Mouse (Mus musculus) embryo, embryonic 11.5 days (tissue): Measurements from ENCODE around the gene Marveld1.
A peak's percentile ranks its signal among the peaks of the same experiment; 100 is the strongest.

Experiments used
- DNase-seq: peaks from one replicate; pipeline ENCODE4 v3.0.0-alpha.2; 2012; ENCODE audit warnings: low read depth, low spot score

Gene Marveld1

DNA sequence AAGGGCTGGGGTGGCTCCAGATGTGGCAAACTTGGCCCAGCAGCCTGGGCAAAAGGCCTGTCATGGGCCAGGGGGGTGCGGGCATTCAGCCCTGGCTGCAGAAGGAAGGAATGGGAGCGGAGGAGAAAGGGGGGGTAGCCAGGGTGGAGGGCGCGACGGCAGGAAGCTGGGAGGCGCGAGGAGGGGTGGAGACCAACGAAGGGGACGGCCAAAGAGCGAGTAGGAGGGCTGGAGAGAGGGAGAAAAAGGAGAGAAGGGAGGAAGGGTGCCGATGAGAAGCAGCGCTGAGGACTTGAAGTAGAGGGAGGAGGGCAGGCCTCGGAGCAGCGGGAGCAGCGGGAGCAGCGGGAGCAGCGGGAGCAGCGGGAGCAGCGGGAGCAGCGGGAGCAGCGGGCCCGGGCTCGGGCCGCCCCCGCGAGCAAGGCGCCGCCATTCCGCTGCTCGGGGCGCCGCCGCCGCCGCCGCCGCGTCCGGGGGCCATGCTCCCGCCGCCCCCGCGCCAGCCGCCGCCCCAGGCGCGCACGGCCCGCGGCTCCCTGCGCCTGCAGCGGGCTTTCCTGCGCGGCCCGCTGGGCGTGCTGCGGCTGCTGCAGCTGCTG, at the start of gene Marveld1:
TSS of gene Marveld1 (plus strand) at position 231 of the 599 bp plus-strand sequence.
- DNase-seq: no peak

DNA sequence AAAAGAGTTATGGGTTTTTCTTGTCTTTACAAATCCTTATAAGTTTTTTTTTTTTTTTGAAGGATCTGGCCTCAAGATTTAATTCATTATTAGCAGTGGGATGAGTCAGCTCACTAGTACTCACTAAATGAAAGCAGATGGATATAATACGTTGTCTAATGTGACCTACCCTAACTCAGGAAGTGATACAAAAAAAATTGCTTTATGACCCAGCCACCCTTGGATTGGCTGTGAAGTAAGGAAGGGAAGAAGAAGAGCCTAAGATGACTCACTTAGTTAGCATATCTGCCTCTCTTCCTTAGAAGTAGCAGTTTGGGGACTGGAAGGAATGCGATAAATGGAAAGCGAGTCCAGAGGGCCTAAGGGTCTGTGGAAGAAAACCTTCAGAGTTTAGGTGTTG, 47.8 kb upstream of the Marveld1 start:
- DNase-seq: no peak

DNA sequence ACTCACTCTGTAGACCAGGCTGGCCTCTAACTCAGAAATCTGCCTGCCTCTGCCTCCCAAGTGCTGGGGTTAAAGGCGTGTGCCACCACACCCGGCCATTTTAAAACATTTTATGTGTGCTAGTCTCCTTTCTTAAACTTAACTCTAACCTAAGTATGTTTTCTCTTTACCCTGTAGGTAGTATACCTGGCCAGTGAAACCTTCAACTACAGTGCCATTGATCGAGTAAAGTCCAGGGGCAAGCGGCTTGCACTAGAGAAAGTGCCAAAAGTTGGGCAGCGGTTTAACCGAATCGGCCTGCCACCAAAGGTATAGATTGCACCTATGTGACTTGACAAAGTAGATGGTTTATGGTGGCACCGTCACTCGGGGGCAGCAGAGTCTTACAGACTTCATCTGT, 42.5 kb upstream of the Marveld1 start:
- no peak for DNase-seq

DNA sequence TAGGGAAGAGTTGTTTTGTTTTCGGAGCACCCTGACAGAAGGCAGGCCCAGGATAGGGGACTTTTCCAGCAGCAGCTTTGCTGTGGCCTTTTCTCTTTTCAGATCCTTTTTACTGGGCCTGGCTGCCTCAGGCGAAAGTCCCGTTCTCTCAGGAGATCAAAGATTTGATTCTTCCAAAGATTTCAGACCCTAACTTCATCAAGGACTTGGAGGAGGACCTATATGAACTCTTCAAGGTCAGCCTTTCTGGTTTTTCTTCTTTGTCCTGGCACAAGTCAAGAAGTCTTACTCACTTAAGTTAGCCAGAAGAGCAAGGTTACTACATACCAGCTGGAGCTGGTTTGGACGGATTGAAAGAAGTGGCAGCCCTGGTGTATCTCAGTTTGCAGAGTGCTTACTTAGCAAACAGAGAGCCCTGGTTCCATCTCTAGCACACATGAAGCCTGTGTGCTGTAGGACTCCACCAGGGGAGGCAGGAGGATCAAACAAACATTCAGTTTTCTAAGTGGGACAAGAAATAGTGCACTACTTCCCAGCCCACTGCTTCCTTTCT, 31.3 kb upstream of the Marveld1 start:
- DNase-seq: no peak

DNA sequence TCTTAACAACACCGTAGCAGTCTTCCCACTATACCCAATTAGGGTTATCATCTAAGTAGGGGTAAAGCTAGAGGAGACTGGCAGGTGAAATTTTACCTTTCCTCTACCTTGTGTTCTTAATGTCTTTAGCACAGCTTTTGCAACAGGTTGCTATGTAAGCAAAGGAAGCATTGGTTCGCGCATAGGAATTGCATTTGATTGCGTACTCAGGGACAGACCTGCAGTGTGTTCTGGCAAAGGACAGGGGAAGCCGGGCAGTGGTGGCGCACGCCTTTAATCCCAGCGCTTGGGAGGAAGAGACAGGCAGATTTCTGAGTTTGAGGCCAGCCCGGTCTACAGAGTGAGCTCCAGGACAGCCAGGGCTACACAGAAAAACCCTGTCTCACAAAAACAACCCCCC, 29.1 kb upstream of the Marveld1 start:
- DNase-seq: no peak

DNA sequence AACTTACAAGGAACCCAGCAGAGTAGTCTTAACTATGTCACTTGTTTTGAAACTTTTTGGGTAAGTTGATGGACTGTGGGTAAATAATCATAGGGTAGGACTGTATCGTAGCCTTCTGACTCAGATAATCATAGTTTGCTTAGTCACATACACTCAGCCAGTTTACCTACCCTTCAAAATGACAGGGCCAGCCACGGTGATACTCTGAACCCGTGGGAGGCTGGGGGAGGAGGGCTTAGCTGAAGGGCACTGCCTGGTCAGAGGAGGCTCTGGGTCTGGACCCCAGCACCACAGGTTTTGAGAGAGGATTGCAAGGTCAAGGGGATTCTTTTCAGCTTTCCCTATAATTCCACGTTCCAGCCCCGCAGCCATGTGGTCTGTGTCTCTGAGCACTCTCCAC, 28.6 kb upstream of the Marveld1 start:
- DNase-seq: no peak

DNA sequence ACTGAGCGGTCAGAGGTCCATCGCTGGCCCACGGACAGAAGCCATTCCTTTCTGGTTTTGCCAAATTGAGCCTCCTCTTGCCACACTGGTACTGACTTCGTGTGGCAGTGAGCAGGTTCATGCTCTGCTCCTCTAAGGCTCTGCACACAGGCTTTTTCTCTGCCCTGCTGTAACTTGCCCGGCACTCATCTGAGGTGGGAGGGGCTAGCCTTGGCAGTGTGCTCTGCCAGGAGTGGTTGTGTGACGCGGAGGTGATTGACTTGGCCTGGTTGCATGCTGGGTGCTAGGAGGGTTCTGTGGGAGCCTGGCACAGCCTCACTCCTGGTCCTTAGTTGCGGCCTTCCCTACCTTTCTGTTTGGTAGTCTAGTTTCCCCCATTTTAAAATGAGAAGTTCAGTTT, 26.7 kb upstream of the Marveld1 start:
- no peak for DNase-seq

DNA sequence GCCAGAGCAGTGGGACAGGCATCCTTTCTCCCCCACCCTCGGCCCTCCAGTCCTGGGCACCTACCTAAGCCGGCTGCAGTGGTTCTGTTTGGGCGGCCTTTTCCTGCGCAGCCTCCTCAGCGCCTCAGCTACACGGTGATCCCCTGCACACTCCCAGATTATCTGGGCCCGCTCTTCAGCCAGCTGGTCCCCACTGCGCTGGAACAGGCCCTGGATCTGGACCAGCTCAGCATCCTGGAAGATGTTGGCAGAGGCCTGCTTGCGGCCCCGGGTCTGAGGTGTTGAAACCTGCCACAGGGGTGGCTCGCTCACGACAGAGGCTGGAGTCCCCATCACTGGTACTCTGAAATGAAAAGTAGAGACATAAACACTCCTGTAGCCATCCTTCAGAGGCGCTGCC, 22.5 kb upstream of the Marveld1 start:
- DNase-seq: no peak

DNA sequence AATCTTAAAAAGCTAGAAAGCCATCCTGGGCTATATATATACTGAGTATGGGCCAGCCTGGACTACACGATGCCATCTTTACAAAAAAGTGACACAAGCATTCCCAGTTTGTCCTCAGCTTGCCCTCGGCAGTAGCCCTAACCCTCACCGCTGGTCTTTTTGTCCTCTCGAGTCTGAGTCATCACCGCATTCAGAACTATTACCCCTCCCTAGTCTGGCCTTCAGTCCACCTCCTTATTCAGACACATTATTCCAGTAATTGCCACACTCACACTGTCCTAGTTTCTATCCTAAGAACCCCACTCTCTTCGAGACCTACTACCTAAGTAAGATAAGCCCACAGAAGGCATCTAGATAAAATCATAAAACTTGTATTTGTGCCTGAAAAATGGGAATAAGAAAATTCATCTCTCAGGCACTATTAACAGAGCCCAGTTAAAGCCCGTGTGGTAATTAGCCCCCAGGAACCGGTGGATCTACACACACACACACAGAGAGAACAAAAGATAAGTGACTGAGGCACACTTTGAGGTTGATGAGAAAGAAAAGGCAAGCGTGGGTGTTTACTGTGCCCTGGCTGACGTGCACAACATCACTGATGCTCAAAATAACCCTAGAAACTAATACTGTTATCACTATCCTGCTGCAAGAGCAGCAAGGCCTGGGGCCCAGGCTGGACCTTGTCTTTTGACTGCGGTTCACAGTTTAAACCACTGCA, 21.5 kb upstream of the Marveld1 start:
- DNase-seq: no peak

DNA sequence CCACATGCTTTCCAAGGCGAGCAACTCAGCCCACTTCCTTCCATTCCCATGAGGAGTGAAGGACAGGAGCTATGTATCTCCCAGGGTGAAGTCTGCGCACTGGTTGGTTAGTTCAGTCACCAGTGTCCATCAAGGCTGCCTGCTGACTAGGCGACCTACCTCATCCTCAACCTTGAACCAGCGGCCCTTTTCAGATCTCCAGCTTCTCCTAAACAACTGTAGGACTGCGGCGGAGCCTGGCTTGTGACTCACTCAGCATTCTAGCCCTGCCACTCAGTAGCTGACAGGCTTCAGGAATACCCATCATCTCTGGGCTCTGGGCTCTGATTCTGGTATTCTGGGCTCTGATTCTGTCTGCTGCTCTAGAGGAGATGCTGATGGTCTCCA, 21.0 kb upstream of the Marveld1 start:
- DNase-seq: no peak

DNA sequence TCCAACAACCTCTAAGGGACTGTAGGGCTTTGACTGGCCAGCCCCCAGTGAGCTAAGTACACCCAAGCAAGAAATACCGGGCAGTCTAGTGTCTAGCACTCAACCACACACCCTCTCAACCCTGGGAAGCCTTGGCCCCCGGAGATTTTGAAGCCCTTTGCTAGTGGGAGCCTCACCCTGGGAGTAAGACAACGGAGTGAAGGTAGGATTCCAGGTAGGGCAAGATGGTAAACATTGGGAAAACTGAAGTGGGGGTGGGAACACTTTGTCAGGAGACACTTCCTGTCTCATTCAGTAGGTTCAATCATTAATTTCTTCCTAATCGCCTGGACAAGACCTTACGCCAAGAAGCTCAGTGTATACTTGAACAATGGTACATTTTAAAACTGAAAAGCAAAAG, 20.2 kb upstream of the Marveld1 start:
- no peak for DNase-seq

DNA sequence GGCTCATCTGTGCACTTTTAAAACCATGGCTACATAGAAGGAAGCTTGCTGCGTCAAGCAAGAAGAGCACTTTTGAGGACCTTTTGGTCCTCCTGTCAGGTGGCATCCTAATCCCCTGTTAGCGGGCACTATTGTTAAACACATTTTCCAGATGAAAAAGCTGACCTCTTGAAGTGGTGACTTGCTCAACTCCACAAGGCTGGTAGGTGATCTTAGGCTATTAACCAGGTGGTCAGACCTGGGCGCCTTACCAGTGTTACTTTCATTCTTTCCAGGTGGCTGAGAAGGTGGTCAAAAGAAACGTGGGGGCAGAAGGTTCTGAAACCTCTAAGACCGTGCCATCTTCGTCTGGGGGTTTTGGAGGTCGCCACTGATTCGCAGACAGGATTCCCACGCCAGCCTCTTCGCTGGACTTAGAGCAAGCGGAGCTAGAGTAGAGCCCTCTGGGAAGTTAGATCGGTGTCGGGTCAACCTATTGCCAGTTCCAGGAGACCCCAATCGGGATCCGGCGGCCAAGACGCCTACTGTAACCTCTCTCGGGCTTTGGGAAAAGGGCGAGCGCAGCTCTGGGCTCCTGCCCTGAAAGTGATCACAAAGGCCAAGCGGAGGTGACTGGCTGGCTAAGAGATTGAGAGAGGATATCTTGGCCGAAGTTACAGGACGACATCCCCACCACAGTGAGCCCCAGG, 19.0 kb upstream of the Marveld1 start:
- no peak for DNase-seq

DNA sequence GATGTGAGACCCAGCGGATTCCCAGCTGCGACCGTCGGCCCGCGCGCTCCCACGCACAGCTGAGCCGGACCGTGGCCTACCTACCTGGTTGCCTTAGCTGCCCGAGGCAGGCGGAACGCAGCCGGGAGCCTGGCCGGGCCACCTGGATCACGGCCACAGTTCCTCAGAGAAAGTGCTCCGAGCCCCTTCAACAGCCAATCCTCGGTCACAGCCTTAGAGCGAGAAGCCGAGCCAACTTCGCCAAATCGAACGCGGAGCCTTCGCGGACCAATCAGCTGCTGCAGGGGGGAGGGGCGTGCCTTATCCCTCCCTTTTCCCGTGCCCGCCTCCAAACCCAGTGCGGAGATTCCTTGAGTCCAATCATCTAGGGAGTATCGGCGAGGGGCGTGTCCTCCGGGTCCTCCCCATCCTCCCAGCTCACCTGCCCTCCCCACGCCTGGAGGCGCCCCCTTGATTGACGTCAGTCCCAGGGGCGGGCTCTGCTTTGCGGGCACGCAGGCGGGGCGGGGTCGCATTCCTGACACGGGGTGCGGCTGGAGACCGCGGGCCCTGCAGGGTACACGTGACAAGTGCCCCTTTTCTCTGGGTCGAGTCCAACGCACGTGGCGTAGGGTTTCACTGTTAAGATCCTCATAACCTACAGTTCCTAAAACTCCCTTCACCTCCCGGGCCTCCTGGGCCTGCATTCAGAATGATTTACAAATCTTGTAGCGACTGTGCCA, 18.3 kb upstream of the Marveld1 start, which contains the start of gene Avpi1:
TSS of gene Avpi1 (minus strand) at position 273 of the 722 bp plus-strand sequence.
- peak; percentile 95 for DNase-seq

DNA sequence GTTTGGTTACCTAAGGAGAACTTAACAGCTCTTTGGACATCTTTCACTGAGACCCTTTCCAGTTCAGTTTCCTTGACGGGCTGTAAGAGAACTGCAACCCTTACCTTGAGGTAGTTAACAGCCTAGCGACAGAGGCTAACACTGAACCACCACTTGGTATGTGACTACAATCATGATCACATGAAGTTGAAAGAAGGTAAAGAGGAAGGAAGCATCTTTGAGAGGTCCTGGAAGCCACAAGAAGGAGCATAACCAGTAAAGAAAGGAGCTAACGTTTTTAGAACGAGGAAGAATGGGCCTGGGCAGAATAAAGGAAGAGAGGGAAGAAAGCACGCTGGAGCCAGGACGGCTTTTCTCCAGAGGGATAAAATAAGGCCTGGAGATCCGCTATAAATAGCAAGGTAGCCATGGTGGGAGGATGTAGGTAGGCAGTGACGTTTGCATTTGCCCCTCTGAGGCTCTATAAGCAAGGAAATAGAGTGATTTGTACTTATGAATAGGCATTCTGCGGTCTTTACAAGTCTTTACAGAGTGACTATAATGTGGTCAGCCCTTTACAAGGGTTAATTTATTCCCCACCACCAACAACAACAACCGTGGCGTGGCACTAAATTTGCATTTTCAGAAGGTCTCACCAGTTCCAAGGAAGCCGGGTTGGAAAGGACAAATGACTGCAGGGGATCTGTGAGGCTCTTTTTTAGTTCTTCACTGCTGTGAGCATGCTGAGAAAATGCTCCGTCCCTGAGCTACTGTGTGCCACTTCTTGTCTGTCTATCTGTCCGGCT, 17.5 kb upstream of the Marveld1 start:
- DNase-seq: no peak

DNA sequence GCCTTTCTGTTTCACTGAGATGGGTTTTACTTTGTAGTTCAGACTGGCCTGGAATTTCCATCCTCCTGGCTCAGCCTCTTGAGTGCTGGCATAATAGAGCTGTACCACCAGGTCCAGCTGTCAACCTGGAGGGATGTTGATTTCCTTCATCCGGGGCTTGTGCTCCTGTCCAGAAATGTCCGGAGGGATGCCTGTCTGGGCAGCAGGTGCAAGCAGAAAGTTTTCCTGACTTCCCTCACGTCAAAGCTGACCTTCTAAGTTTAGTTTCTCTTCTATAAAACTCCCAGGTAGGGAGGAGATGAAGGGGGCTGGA, 16.9 kb upstream of the Marveld1 start:
- no peak for DNase-seq

DNA sequence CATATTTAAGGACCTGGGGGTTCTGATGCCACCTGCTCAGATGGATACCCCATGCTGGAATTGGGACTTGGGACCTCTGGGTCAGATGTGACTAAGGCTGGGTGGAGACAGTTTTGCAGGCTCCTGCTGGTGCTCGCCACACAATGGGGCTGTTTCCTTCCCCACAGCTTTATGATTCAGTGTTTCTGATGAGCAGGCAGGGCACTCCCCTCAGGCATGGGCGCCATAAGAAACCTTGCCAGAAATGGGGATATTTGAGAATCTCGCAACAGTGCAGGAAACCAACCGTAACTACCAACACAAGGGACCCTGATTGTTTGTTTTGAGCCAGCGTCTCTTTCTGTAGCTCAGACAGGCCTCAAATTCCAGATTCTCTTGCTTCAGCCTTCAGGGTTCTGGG, 16.1 kb upstream of the Marveld1 start:
- no peak for DNase-seq

DNA sequence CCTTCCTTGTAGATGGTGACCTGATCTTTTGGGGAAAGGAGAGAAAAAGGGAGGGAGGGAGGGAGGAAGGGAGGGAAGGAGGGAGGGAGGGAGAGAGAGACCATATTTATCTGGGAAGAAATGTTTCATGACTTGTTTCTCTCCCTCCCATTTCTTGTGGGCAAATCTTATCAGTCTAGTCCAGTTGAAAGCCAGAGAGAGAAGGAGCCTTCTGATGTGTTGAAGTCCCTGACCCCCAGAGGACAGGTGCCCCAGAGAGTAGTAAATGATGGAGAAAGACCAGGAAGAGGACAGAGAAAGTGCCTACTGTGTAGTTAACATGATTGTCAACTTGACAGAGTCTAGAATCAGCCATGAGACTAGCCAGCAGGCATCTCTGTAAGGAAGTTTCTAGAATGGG, 12.1 kb upstream of the Marveld1 start:
- no peak for DNase-seq

DNA sequence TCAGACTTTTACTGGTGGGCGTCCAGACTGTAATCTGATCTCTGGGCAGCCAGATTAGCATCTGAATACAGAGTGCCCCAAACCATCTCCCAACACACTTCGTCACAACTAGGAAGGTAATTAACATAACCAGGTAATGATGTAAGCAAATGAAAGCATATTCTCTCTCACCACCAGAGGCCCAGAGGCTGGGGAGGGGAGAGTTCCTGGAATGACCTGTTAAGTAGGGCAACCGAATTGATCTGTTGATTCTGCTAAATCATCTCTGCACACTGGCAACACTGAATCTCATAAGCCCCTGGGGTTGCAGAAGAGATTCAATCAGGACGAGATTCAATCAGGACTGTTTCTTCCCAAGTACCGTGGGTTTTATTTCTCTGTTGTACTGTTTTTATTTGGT, 11.1 kb upstream of the Marveld1 start:
- no peak for DNase-seq

DNA sequence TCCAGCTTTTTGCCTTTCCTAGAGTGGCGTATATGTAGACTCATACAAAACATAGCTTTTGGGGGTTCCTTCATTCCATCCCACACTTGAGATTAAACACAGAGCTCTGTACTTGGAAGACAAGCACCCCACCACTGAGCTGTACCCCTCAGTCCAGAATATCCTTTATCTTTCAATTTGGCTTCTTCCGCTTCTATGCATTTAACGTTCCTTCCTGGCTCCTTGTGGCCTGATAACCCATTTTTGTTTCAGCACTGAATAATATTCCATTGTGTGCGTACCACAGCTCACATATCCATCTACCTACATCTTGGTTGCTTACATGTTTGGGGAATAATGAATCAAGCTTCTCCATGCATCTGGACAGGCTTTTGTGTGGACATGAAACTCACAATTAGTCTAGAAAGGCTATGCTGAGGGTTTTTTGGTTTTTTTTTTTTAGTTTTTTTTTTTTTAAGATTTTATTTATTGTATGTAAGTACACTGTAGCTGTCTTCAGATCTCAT, 10.0 kb upstream of the Marveld1 start:
- no peak for DNase-seq

DNA sequence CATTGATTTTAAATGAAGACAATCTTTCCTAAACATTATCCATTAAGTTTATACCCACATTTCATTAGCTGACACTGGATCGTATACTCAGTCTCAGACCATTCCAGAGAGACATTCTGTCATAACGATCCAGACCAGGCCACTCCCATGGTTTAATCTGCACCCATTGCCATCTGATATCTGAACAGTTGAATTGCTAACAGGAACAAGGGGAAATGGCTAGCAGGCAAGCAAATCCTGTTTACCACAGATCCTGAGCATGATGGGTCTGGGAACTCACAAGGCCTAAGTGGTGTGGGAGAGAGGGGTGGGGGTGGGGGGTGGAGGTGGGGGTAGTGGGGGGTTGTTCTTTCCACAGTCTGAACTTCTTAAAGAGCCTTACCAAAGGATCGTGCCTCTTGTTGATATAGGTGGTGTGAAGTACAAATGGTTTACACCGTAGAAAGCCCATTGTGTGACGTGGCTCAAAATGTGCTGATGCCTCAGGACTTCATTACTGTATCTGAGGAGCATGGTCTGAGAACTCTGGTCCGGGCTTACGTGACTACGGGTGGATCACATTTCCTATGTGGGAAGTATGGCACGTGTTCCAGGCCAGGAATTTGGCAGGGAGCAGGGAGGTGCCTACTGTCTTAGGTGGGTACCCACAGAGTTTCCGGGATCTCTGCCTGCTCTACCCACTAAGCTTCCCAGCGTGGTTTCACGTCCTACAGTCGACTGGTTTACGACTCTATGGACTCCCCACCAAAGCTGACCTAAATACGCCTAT, 8.5 kb upstream of the Marveld1 start:
- no peak for DNase-seq
